Mouse (Mus musculus) heart, postnatal 0 days (tissue): ENCODE data around the gene Hpcal1. TPM values are rescaled to one million over a fixed set of nuclear protein-coding genes. Genes with fewer than 3 reads are reported as not detected.
A peak's percentile ranks its signal among the peaks of the same experiment; 100 is the strongest.

Experiments used
- ATAC-seq: fragments of 200-750 bp; cut with Nextera tagmentation; 2 replicates; pipeline ENCODE4 v1.8.0; 2017; ENCODE audit warnings: low read depth, moderate number of reproducible peaks, moderate library complexity; ENCODE audit not compliant: insufficient read depth
- DNase-seq: peaks from one replicate; pipeline ENCODE4 v3.0.0-alpha.2; 2016; ENCODE audit warnings: low spot score
- H3K27ac ChIP-seq: fragments of 300-500 bp; sonication (generic); 2 replicates; pipeline ENCODE4 v1.5.1; 2014; ENCODE audit warnings: low read depth, mild to moderate bottlenecking
- H3K27me3 ChIP-seq: fragments of 300-500 bp; sonication (generic); 2 replicates; pipeline ENCODE4 v1.6.1; 2014; ENCODE audit warnings: low read length, mixed read lengths; ENCODE audit not compliant: control insufficient read depth, insufficient read depth
- H3K36me3 ChIP-seq: fragments of 300-500 bp; sonication (generic); replicated peaks from 2 replicates; pipeline ENCODE4 v1.6.1; 2014; ENCODE audit warnings: low read length, mixed read lengths; ENCODE audit not compliant: control insufficient read depth, insufficient read depth
- H3K4me1 ChIP-seq: fragments of 300-500 bp; sonication (generic); 2 replicates; pipeline ENCODE4 v1.6.1; 2014; ENCODE audit warnings: antibody characterized with exemption; ENCODE audit not compliant: control insufficient read depth, insufficient read depth
- H3K4me2 ChIP-seq: fragments of 300-500 bp; sonication (generic); 2 replicates; pipeline ENCODE4 v1.6.1; 2014; ENCODE audit warnings: low read depth, mild to moderate bottlenecking, low read length, moderate library complexity
- H3K4me3 ChIP-seq: fragments of 300-500 bp; sonication (generic); 2 replicates; pipeline ENCODE4 v1.5.1; 2014; ENCODE audit warnings: low read depth, low read length
- H3K9ac ChIP-seq: fragments of 300-500 bp; sonication (generic); replicated peaks from 2 replicates; pipeline ENCODE4 v1.6.1; 2014; ENCODE audit warnings: low read depth, low read length, mixed read lengths
- H3K9me3 ChIP-seq: fragments of 300-500 bp; sonication (generic); replicated peaks from 2 replicates; pipeline ENCODE4 v1.6.1; 2016; ENCODE audit warnings: low read length; ENCODE audit not compliant: control insufficient read depth
- CTCF ChIP-seq: IDR thresholded peaks from 2 replicates; pipeline ENCODE4 v1.5.1; 2016; ENCODE audit warnings: antibody characterized with exemption, control low read depth, low read depth
- EP300 ChIP-seq: IDR thresholded peaks from 2 replicates; pipeline ENCODE4 v1.6.1; 2016; ENCODE audit warnings: antibody characterized with exemption, low read depth
- WGBS: fragments of 180-500 bp; shearing (Covaris S2); extraction: QIAGEN DNeasy Blood & Tissue Kit; methylation state at CpG from one replicate; pipeline ENCODE4 v1.1.7; 2014; 5-methylcytosine and 5-hydroxymethylcytosine counted together
- polyA plus RNA-seq: library from polyadenylated mRNA; unstranded; fragments of >200 nt; fragmentation: Nextera tagmentation; extraction: Ambion mirVana; gene quantifications from 2 replicates; pipeline ENCODE4 v1.2.1, GENCODE M21; 2015
- total RNA-seq: library from RNA; depleted of rRNA; stranded (reverse); fragments of >200 nt; gene quantifications from 2 replicates; pipeline ENCODE4 v1.2.3, GENCODE M21; 2014; ENCODE audit warnings: low replicate concordance

Hpcal1 gene
- total and polyA plus RNA-seq, 2 experiments from 2014 or later: 14.8 to 22.5 TPM

GRCm38 (mm10) chr12:17652216-17653050 lies 38.2 kb upstream of the Hpcal1 start:
- WGBS: 39% methylated on average over 8 of the region's 8 CpGs
- TF ChIP-seq CTCF (no peak), EP300 (no peak)
- Histone ChIP-seq H3K4me3 (no peak overlapping the region), H3K4me2 (no peak overlapping the region), H3K4me1 (no peaks in the 10 kb centered on the region), H3K36me3 (no peaks in the 10 kb centered on the region), H3K27me3 (no peaks in the 10 kb centered on the region), H3K9me3 (no peaks in the 10 kb centered on the region), H3K9ac (no peak overlapping the region), H3K27ac (no peak overlapping the region)
- DNase-seq: no peak
- no peak for ATAC-seq

- no peaks in the 10 kb centered on the region for H3K36me3 ChIP-seq
- H3K4me2 ChIP-seq: no peak overlapping the region
- no peak for DNase-seq
- H3K9ac ChIP-seq: no peak overlapping the region
- H3K9me3 ChIP-seq: no peaks in the 10 kb centered on the region
- no peak overlapping the region for H3K27ac ChIP-seq
- no peak overlapping the region for H3K4me3 ChIP-seq
- H3K27me3 ChIP-seq: no peaks in the 10 kb centered on the region
- 89% methylated on average over 3 of the region's 3 CpGs for WGBS
- TF ChIP-seq EP300 (no peak), CTCF (no peak)
- H3K4me1 ChIP-seq: no peaks in the 10 kb centered on the region
- ATAC-seq: no peak
Observed at GRCm38 (mm10) chr12:17653051-17653783, 37.4 kb upstream of the Hpcal1 start.

GRCm38 (mm10) chr12:17657561-17658195 lies 33.0 kb upstream of the Hpcal1 start:
- TF ChIP-seq EP300: no peak
- TF ChIP-seq CTCF: no peak
- Histone ChIP-seq H3K4me1 (peaks cover 6% of the 10 kb centered on the region; the same call in 1 of the 2 replicates), H3K9me3 (no peaks in the 10 kb centered on the region), H3K9ac (no peak overlapping the region), H3K4me3 (no peak overlapping the region), H3K4me2 (no peak overlapping the region), H3K27me3 (no peaks in the 10 kb centered on the region), H3K36me3 (no peaks in the 10 kb centered on the region), H3K27ac (no peak overlapping the region)
- DNase-seq: no peak
- WGBS: 82% methylated on average over 7 of the region's 7 CpGs
- ATAC-seq: no peak

DNA sequence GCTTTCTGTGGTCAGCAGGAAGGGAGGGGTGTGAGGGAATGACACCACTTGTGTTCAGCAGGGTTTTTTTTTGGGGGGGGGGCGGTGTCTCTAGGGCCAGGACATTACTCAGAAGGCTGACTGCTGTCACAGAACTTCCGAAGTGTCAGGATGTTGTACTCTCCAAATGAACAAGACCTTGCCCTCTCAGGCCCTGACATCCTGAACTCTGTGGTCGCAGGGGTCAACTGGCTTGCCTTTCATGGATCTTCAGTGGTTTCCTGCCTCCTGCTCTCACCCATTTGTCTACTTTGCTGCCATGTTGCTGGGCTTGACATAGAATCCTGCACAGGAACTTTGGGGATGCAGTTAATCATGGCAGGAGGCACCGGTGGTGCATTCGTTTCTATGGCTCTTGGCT lies 32.1 kb upstream of the Hpcal1 start:
- DNase-seq: no peak
- TF ChIP-seq CTCF: no peak
- TF ChIP-seq EP300: no peak
- ATAC-seq: no peak
- no peak overlapping the region for H3K27ac ChIP-seq
- 67% methylated on average over 5 of the region's 5 CpGs for WGBS
- H3K27me3 ChIP-seq: no peaks in the 10 kb centered on the region
- no peak overlapping the region for H3K9ac ChIP-seq
- H3K4me2 ChIP-seq: no peak overlapping the region
- no peak overlapping the region for H3K4me3 ChIP-seq
- no peaks in the 10 kb centered on the region for H3K9me3 ChIP-seq
- H3K4me1 ChIP-seq: peaks cover 6% of the 10 kb centered on the region; the same call in 1 of the 2 replicates
- H3K36me3 ChIP-seq: no peaks in the 10 kb centered on the region

DNA sequence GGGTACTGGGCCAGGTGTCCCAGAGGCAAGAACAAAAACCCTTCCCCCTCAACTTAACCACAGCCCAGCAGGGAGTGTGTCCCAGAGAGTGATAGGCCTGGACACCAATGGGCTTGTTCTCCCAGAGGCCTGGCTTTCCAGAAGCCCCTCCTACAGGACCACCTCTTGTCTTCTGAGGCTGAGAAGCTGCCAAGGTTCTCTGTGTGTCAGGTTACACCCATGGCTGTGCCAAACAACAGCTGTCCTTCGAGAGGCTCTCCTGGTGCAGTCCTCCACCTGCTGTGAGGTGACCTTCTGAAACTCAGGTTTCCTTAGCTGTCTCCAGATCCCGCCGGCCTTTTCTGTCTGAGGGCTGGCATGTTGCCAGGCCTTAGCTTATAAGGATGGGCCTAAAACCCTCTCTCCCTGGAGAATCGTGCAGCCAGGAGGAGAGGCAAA lies 29.2 kb upstream of the Hpcal1 start:
- Histone ChIP-seq H3K36me3 (no peaks in the 10 kb centered on the region), H3K9me3 (no peaks in the 10 kb centered on the region), H3K4me2 (no peak overlapping the region), H3K9ac (no peak overlapping the region), H3K27ac (no peak overlapping the region), H3K4me3 (no peak overlapping the region), H3K27me3 (no peaks in the 10 kb centered on the region), H3K4me1 (peaks cover 6% of the 10 kb centered on the region; the same call in 1 of the 2 replicates)
- WGBS: 0% methylated on average over 4 of the region's 4 CpGs
- peak; percentile 55; the same call in 1 of the 2 replicates for ATAC-seq
- TF ChIP-seq EP300 (no peak), CTCF (no peak)
- peak; percentile 28 for DNase-seq
